Mouse (Mus musculus) thymus, adult 2 months (tissue): Measurements from ENCODE around the gene Ubap2.

Experiments
- CTCF ChIP-seq: fragments of 200-500 bp; IDR thresholded peaks from 2 replicates; pipeline ENCODE4 v1.5.1; 2012; ENCODE audit warnings: mild to moderate bottlenecking, control low read depth, low read length, moderate library complexity, borderline replicate concordance; ENCODE audit not compliant: control insufficient read depth, poor library complexity, insufficient read depth; ENCODE audit errors: extremely low read depth
- POLR2A ChIP-seq: fragments of 200-500 bp; IDR thresholded peaks from 2 replicates; pipeline ENCODE4 v1.6.1; 2012; ENCODE audit warnings: mild to moderate bottlenecking, low read length, control low read depth, moderate library complexity; ENCODE audit not compliant: control insufficient read depth, poor library complexity, insufficient read depth; ENCODE audit errors: extremely low read depth

GRCm38 (mm10) chr4:41196861-41197610 is 77.9 kb downstream of the Ubap2 start:
- TF ChIP-seq CTCF = no peak
- TF ChIP-seq POLR2A = no peak
